Mouse (Mus musculus) forebrain, embryonic 12.5 days (tissue): Measurements from ENCODE around the gene Cradd. TPM values are rescaled to one million over a fixed set of nuclear protein-coding genes. Genes with fewer than 3 reads are reported as not detected.

Source experiments
- ATAC-seq: fragments of 200-750 bp; cut with Nextera tagmentation; 2 replicates; pipeline ENCODE4 v1.8.0; 2017; ENCODE audit warnings: moderate TSS enrichment; ENCODE audit not compliant: low FRiP score
- H3K27ac ChIP-seq: fragments of 300-500 bp; sonication (generic); 2 replicates; pipeline ENCODE4 v1.5.1; 2016; ENCODE audit warnings: mild to moderate bottlenecking
- H3K27me3 ChIP-seq: fragments of 300-500 bp; sonication (generic); 2 replicates; pipeline ENCODE4 v1.6.1; 2016; ENCODE audit warnings: mild to moderate bottlenecking
- H3K36me3 ChIP-seq: fragments of 300-500 bp; sonication (generic); replicated peaks from 2 replicates; pipeline ENCODE4 v1.6.1; 2016; ENCODE audit warnings: mild to moderate bottlenecking
- H3K4me1 ChIP-seq: fragments of 300-500 bp; sonication (generic); 2 replicates; pipeline ENCODE4 v1.6.1; 2016
- H3K4me2 ChIP-seq: fragments of 300-500 bp; sonication (generic); 2 replicates; pipeline ENCODE4 v1.6.1; 2016; ENCODE audit warnings: mild to moderate bottlenecking, moderate library complexity
- H3K4me3 ChIP-seq: fragments of 300-500 bp; sonication (generic); replicated peaks from 2 replicates; pipeline ENCODE4 v1.5.1; 2016; ENCODE audit warnings: mild to moderate bottlenecking
- H3K9ac ChIP-seq: fragments of 300-500 bp; sonication (generic); 2 replicates; pipeline ENCODE4 v1.6.1; 2016; ENCODE audit warnings: mild to moderate bottlenecking
- H3K9me3 ChIP-seq: fragments of 300-500 bp; sonication (generic); 2 replicates; pipeline ENCODE4 v1.6.1; 2016
- WGBS: fragments of 180-500 bp; shearing (Covaris S2); methylation state at CpG from one replicate; pipeline ENCODE4 v1.1.7; 2016; 5-methylcytosine and 5-hydroxymethylcytosine counted together
- polyA plus RNA-seq: library from polyadenylated mRNA; unstranded; fragments of >200 nt; fragmentation: Nextera tagmentation; extraction: Ambion mirVana; gene quantifications from 2 replicates; pipeline ENCODE4 v1.2.1, GENCODE M21; 2016

Gene Cradd
- polyA plus RNA-seq, 1 experiment from 2014 or later, result 13.3 TPM

- ATAC-seq, result no peak
- H3K4me2 ChIP-seq, result peak overlapping the region; percentile 13; the same call in 1 of the 2 replicates
These were observed 78.3 kb downstream of the Cradd start for GRCm38 (mm10) chr10:95245680-95245982.

GRCm38 (mm10) chr10:95244961-95245679, 78.8 kb downstream of the Cradd start:
- 0 out of 2 replicates have a peak overlapping the region, but pooled peaks have one; percentile 25 for H3K27ac ChIP-seq
- H3K36me3 ChIP-seq, result no peaks in the 10 kb centered on the region
- 49% methylated on average over 19 of the region's 23 CpGs for WGBS
- H3K4me1 ChIP-seq, result peaks cover 19% of the 10 kb centered on the region; the same call in 1 of the 2 replicates
- no peak overlapping the region for H3K4me3 ChIP-seq
- no peaks in the 10 kb centered on the region for H3K9me3 ChIP-seq
- peak overlapping the region; percentile 13; the same call in 1 of the 2 replicates for H3K4me2 ChIP-seq
- no peak; the same call in 1 of the 2 replicates for ATAC-seq
- H3K27me3 ChIP-seq, result peaks cover 5% of the 10 kb centered on the region; the same call in 1 of the 2 replicates
- H3K9ac ChIP-seq, result no peak overlapping the region; the same call in 1 of the 2 replicates

More at GRCm38 (mm10) chr10:95245680-95245982, 78.3 kb downstream of the Cradd start:
- peaks cover 19% of the 10 kb centered on the region; the same call in 1 of the 2 replicates for H3K4me1 ChIP-seq
- no peak overlapping the region; the same call in 1 of the 2 replicates for H3K9ac ChIP-seq
- H3K9me3 ChIP-seq, result no peaks in the 10 kb centered on the region
- H3K27ac ChIP-seq, result peak overlapping the region; percentile 25; the same call in 1 of the 2 replicates
- no peak overlapping the region for H3K4me3 ChIP-seq
- peaks cover 5% of the 10 kb centered on the region; the same call in 1 of the 2 replicates for H3K27me3 ChIP-seq
- no peaks in the 10 kb centered on the region for H3K36me3 ChIP-seq
- 82% methylated on average over 2 of the region's 2 CpGs for WGBS

- Histone ChIP-seq H3K27ac (peak overlapping the region; percentile 67), H3K9ac (no peak overlapping the region), H3K4me1 (peaks cover 43% of the 10 kb centered on the region), H3K9me3 (no peaks in the 10 kb centered on the region), H3K36me3 (no peaks in the 10 kb centered on the region), H3K4me3 (no peak overlapping the region), H3K4me2 (0 out of 2 replicates have a peak overlapping the region, but pooled peaks have one; percentile 6), H3K27me3 (peaks cover 20% of the 10 kb centered on the region)
- WGBS, result 19% methylated on average over 13 of the region's 13 CpGs
- ATAC-seq, result peak; percentile 81
These were observed 84.5 kb downstream of the Cradd start for GRCm38 (mm10) chr10:95239196-95240069.

GRCm38 (mm10) chr10:95238667-95239066, 85.3 kb downstream of the Cradd start:
- H3K27me3 ChIP-seq, result peaks cover 20% of the 10 kb centered on the region
- no peak overlapping the region for H3K4me3 ChIP-seq
- no peak overlapping the region for H3K9ac ChIP-seq
- no peaks in the 10 kb centered on the region for H3K36me3 ChIP-seq
- WGBS, result 63% methylated on average over 2 of the region's 2 CpGs
- no peaks in the 10 kb centered on the region for H3K9me3 ChIP-seq
- H3K4me2 ChIP-seq, result no peak overlapping the region
- peaks cover 43% of the 10 kb centered on the region for H3K4me1 ChIP-seq
- no peak for ATAC-seq
- peak overlapping the region; percentile 5; the same call in 1 of the 2 replicates for H3K27ac ChIP-seq

GRCm38 (mm10) chr10:95236226-95236625, 87.7 kb downstream of the Cradd start:
- H3K27me3 ChIP-seq, result peaks cover 20% of the 10 kb centered on the region; the same call in 1 of the 2 replicates
- no peaks in the 10 kb centered on the region for H3K36me3 ChIP-seq
- H3K27ac ChIP-seq, result no peak overlapping the region
- 36% methylated on average over 8 of the region's 8 CpGs for WGBS
- no peak overlapping the region for H3K4me3 ChIP-seq
- peaks cover 39% of the 10 kb centered on the region for H3K4me1 ChIP-seq
- no peak overlapping the region for H3K9ac ChIP-seq
- ATAC-seq, result no peak
- H3K9me3 ChIP-seq, result no peaks in the 10 kb centered on the region
- no peak overlapping the region for H3K4me2 ChIP-seq

DNA sequence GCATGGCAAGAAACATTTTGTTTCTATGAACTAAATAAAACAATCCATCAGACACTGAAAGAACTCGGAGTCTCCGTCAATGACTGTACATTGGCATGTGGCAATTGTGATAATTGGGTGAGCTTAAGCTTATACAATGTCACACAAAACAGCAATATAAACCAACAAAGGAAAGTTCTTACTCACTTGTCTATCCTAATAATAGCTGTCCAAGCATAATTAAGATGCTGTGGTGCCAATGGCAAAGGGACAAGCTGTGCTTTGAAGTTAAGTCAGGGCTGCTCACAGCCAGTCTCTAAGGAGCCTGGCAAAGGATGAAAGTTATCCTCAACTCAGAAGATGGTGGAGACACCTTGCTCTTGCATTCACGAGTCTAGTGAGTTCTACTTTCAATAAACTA, 89.3 kb downstream of the Cradd start:
- H3K27me3 ChIP-seq, result peaks cover 20% of the 10 kb centered on the region; the same call in 1 of the 2 replicates
- no peak for ATAC-seq
- WGBS, result 23% methylated on average over 3 of the region's 3 CpGs

DNA sequence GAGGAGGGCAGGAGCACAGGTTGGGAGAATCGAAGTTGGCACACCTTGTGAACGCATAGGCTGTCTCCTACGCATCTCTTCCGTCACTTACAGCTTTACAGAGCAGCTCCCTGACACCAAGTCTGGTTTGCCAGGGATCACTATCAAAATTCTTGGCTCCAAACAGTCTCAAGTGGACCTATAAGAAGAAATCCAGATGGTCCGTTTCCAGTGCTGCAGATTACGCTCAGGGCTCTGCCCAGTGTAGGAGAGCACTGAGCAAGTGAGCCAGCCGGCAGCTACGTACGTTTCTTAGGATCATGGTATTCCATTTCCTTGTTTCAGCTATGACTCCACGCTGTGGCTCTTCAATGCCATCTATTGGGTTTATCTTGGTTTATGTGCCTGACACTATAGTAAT, 90.9 kb downstream of the Cradd start:
- H3K27me3 ChIP-seq, result peaks cover 20% of the 10 kb centered on the region; the same call in 1 of the 2 replicates
- 91% methylated on average over 10 of the region's 10 CpGs for whole genome bisulfite sequencing
- H3K36me3 ChIP-seq, result no peaks in the 10 kb centered on the region
- no peak overlapping the region for H3K27ac ChIP-seq
- H3K9me3 ChIP-seq, result no peaks in the 10 kb centered on the region
- no peak for ATAC-seq
- H3K4me3 ChIP-seq, result no peak overlapping the region
- no peak overlapping the region for H3K4me2 ChIP-seq
- H3K4me1 ChIP-seq, result peaks cover 22% of the 10 kb centered on the region
- H3K9ac ChIP-seq, result no peak overlapping the region

More for the DNA sequence above, 89.3 kb downstream of the Cradd start:
- Histone ChIP-seq H3K9me3 (no peaks in the 10 kb centered on the region), H3K4me3 (no peak overlapping the region), H3K36me3 (no peaks in the 10 kb centered on the region), H3K4me2 (no peak overlapping the region), H3K27ac (no peak overlapping the region), H3K4me1 (peaks cover 37% of the 10 kb centered on the region), H3K9ac (no peak overlapping the region)

DNA sequence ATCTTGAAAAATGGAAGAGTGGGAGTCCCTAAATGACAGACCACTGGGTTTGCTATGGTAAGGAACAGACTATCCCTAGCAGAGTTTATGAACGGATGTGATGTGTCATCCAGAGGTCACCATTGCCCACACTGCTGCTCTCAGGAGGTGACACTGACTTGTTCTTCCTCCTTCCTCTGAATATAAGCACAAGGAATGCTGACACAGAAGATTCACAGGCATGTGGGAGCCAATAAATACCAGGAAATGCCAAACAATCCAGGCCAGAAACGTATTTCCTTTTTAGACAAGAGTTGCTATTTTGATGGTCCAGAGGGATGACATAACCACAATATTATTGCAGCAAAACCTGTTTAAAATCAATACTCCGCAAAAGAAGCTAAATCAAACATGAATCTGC, 91.4 kb downstream of the Cradd start:
- ATAC-seq, result no peak
- Histone ChIP-seq H3K27me3 (peaks cover 20% of the 10 kb centered on the region; the same call in 1 of the 2 replicates), H3K4me3 (no peak overlapping the region), H3K36me3 (no peaks in the 10 kb centered on the region), H3K4me1 (peaks cover 27% of the 10 kb centered on the region), H3K9ac (no peak overlapping the region), H3K9me3 (no peaks in the 10 kb centered on the region), H3K4me2 (no peak overlapping the region), H3K27ac (no peak overlapping the region)
- WGBS, result 82% methylated on average over 3 of the region's 3 CpGs

DNA sequence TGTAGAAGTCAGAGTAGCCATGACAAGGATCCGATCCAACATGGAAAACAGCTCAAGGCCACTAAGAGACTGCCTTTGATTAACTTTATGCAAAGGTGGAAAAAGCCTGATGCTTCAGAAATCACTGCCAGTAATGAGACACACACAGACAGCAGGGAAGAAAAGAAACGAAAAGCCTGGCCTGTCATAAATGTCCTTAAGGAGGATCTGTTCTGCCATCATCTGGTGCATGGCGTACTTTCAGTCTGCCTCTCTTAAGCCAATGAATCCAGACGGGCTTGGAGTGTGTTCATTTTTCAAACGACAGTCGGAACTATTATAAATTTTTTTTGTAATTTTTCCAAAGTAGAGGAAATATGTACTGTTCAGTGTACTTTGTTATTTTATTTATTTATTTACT, 95.7 kb downstream of the Cradd start:
- no peaks in the 10 kb centered on the region for H3K36me3 ChIP-seq
- H3K4me2 ChIP-seq, result no peak overlapping the region
- H3K4me1 ChIP-seq, result peaks cover 9% of the 10 kb centered on the region
- ATAC-seq, result 0 out of 2 replicates have a peak, but pooled peaks have one; percentile 23
- H3K9me3 ChIP-seq, result no peaks in the 10 kb centered on the region
- H3K9ac ChIP-seq, result no peak overlapping the region
- no peak overlapping the region for H3K27ac ChIP-seq
- H3K27me3 ChIP-seq, result 0 out of 2 replicates have a peak, but pooled peaks cover 5% of the 10 kb centered on the region
- no peak overlapping the region for H3K4me3 ChIP-seq
- WGBS, result 74% methylated on average over 6 of the region's 6 CpGs

DNA sequence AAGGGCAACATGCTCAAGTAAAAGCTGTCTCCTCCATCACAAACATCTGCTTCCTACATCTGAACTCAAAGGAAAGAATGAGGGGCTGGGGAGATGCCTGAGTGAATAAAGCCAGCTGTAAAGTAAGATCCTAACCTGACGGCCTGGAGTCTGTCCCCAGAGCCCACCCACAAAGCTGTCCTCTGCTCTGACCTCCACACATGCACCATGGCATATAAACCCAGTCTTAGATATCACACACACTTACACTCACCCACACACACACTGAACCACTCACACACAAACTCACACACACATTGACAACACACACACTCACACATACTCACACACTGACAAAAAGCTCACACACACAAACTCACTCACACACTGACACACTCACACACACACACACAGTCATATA, 96.3 kb downstream of the Cradd start:
- Histone ChIP-seq H3K4me1 (peaks cover 9% of the 10 kb centered on the region), H3K36me3 (no peaks in the 10 kb centered on the region), H3K9ac (0 out of 2 replicates have a peak overlapping the region, but pooled peaks have one; percentile 17), H3K4me2 (no peak overlapping the region), H3K27me3 (0 out of 2 replicates have a peak, but pooled peaks cover 3% of the 10 kb centered on the region), H3K9me3 (no peaks in the 10 kb centered on the region), H3K4me3 (no peak overlapping the region), H3K27ac (no peak overlapping the region)
- ATAC-seq, result no peak
- 10% methylated on average over 1 of the region's 1 CpGs for WGBS

DNA sequence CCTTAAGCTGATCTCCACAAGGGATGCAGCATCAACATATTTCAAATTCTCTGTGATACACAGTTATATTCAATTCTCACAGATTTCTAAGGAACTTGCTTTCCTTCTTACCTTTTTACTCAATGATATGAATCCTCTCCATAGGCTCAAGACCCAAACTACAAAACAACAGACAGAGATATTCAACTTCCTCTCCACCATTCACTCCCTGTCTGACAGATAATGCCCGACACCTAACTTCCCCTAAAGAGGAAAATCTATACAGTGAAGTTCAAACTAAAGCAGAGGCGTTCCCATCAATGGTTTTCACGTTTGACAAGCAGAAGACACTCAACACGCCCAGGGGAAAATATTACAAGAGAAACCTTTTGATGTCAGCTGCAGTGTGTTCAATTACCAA, 97.2 kb downstream of the Cradd start:
- Histone ChIP-seq H3K4me2 (no peak overlapping the region), H3K4me3 (no peak overlapping the region), H3K9me3 (no peaks in the 10 kb centered on the region), H3K27ac (no peak overlapping the region), H3K36me3 (no peaks in the 10 kb centered on the region), H3K4me1 (peaks cover 9% of the 10 kb centered on the region), H3K9ac (no peak overlapping the region), H3K27me3 (no peaks in the 10 kb centered on the region)
- 78% methylated on average over 4 of the region's 4 CpGs for WGBS
- ATAC-seq, result no peak

GRCm38 (mm10) chr10:95225006-95225405, 98.9 kb downstream of the Cradd start:
- Histone ChIP-seq H3K4me3 (no peak overlapping the region), H3K4me2 (no peak overlapping the region), H3K4me1 (peaks cover 9% of the 10 kb centered on the region), H3K9ac (no peak overlapping the region), H3K27ac (no peak overlapping the region), H3K27me3 (no peaks in the 10 kb centered on the region), H3K9me3 (no peaks in the 10 kb centered on the region), H3K36me3 (no peaks in the 10 kb centered on the region)
- ATAC-seq, result no peak
- WGBS, result 90% methylated on average over 4 of the region's 4 CpGs
